Mouse (Mus musculus) embryonic facial prominence, embryonic 12.5 days (tissue): ENCODE data around the gene Trpv2. TPM values are rescaled to one million over a fixed set of nuclear protein-coding genes. Genes with fewer than 3 reads are reported as not detected.

Experiments
- ATAC-seq: fragments of 200-750 bp; cut with Nextera tagmentation; 2 replicates; pipeline ENCODE4 v1.8.0; 2017; ENCODE audit not compliant: insufficient number of reproducible peaks, insufficient read depth, low FRiP score, low TSS enrichment
- H3K27ac ChIP-seq: fragments of 300-500 bp; sonication (generic); 2 replicates; pipeline ENCODE4 v1.5.1; 2016; ENCODE audit warnings: mild to moderate bottlenecking
- H3K27me3 ChIP-seq: fragments of 300-500 bp; sonication (generic); 2 replicates; pipeline ENCODE4 v1.6.1; 2016; ENCODE audit warnings: mild to moderate bottlenecking, moderate library complexity
- H3K36me3 ChIP-seq: fragments of 300-500 bp; sonication (generic); 2 replicates; pipeline ENCODE4 v1.6.1; 2016; ENCODE audit warnings: mild to moderate bottlenecking
- H3K4me1 ChIP-seq: fragments of 300-500 bp; sonication (generic); 2 replicates; pipeline ENCODE4 v1.6.1; 2016
- H3K4me2 ChIP-seq: fragments of 300-500 bp; sonication (generic); replicated peaks from 2 replicates; pipeline ENCODE4 v1.6.1; 2016; ENCODE audit warnings: mild to moderate bottlenecking, moderate library complexity
- H3K4me3 ChIP-seq: fragments of 300-500 bp; sonication (generic); 2 replicates; pipeline ENCODE4 v1.5.1; 2016; ENCODE audit warnings: mild to moderate bottlenecking
- H3K9ac ChIP-seq: fragments of 300-500 bp; sonication (generic); 2 replicates; pipeline ENCODE4 v1.6.1; 2016; ENCODE audit warnings: mild to moderate bottlenecking, moderate library complexity
- H3K9me3 ChIP-seq: fragments of 300-500 bp; sonication (generic); 2 replicates; pipeline ENCODE4 v1.6.1; 2016; ENCODE audit warnings: mild to moderate bottlenecking, moderate library complexity
- WGBS: fragments of 180-500 bp; shearing (Covaris S2); methylation state at CpG from one replicate; pipeline ENCODE4 v1.1.7; 2016; 5-methylcytosine and 5-hydroxymethylcytosine counted together
- polyA plus RNA-seq: library from polyadenylated mRNA; unstranded; fragments of >200 nt; fragmentation: Nextera tagmentation; extraction: Ambion mirVana; gene quantifications from 2 replicates; pipeline ENCODE4 v1.2.1, GENCODE M21; 2016

Trpv2 gene
- 4.5 and 5.9 TPM in 2 replicates for polyA plus RNA-seq

GRCm38 (mm10) chr11:62573959-62574702, at the start of gene Trpv2:
Gene Trpv2, plus strand, starts transcription at chr11:62574486.
- no peak within 1 kb of the TSS for H3K27ac ChIP-seq
- no peak for ATAC-seq
- H3K9ac ChIP-seq: peak within 1 kb of the TSS; percentile 54; the same call in 1 of the 2 replicates
- peaks cover 5% of the 10 kb centered on the region; the same call in 1 of the 2 replicates for H3K27me3 ChIP-seq
- no peaks in the 10 kb centered on the region for H3K36me3 ChIP-seq
- peak within 1 kb of the TSS; percentile 51 for H3K4me3 ChIP-seq
- H3K4me1 ChIP-seq: peaks cover 11% of the 10 kb centered on the region
- H3K9me3 ChIP-seq: no peaks in the 10 kb centered on the region
- WGBS: 82% methylated on average over 6 of the region's 6 CpGs
- peak within 1 kb of the TSS; percentile 99 for H3K4me2 ChIP-seq

- 76% methylated on average over 8 of the region's 8 CpGs for WGBS
- H3K4me2 ChIP-seq: peak overlapping the region; percentile 88; the same call in 1 of the 2 replicates
- no peak overlapping the region for H3K27ac ChIP-seq
- H3K36me3 ChIP-seq: peaks cover 2% of the 10 kb centered on the region; the same call in 1 of the 2 replicates
- no peak for ATAC-seq
- H3K4me3 ChIP-seq: no peak overlapping the region
- H3K9ac ChIP-seq: no peak overlapping the region
- H3K27me3 ChIP-seq: peaks cover 3% of the 10 kb centered on the region; the same call in 1 of the 2 replicates
- H3K9me3 ChIP-seq: no peaks in the 10 kb centered on the region
- no peaks in the 10 kb centered on the region for H3K4me1 ChIP-seq
Measured at GRCm38 (mm10) chr11:62537089-62537488, 37.2 kb upstream of the Trpv2 start.

GRCm38 (mm10) chr11:62537590-62537989, 36.7 kb upstream of the Trpv2 start:
- 30% methylated on average over 7 of the region's 7 CpGs for WGBS
- no peak for ATAC-seq
- Histone ChIP-seq H3K4me2 (peak overlapping the region; percentile 88), H3K4me1 (no peaks in the 10 kb centered on the region), H3K4me3 (peak overlapping the region; percentile 21), H3K36me3 (no peaks in the 10 kb centered on the region), H3K27me3 (peaks cover 3% of the 10 kb centered on the region; the same call in 1 of the 2 replicates), H3K9me3 (no peaks in the 10 kb centered on the region), H3K27ac (no peak overlapping the region), H3K9ac (no peak overlapping the region)

GRCm38 (mm10) chr11:62538321-62539088, 35.8 kb upstream of the Trpv2 start:
- H3K4me3 ChIP-seq: peak overlapping the region; percentile 84
- H3K4me1 ChIP-seq: no peaks in the 10 kb centered on the region
- peaks cover 3% of the 10 kb centered on the region; the same call in 1 of the 2 replicates for H3K27me3 ChIP-seq
- peak overlapping the region; percentile 92 for H3K9ac ChIP-seq
- H3K4me2 ChIP-seq: peak overlapping the region; percentile 88
- H3K36me3 ChIP-seq: no peaks in the 10 kb centered on the region
- no peaks in the 10 kb centered on the region for H3K9me3 ChIP-seq
- peak; percentile 81; the same call in 1 of the 2 replicates for ATAC-seq
- WGBS: under 1% methylated on average over 65 of the region's 73 CpGs
- 0 out of 2 replicates have a peak overlapping the region, but pooled peaks have one; percentile 51 for H3K27ac ChIP-seq

GRCm38 (mm10) chr11:62539089-62539890, 35.0 kb upstream of the Trpv2 start, which contains the start of gene Cenpv:
Gene Cenpv, minus strand, starts transcription at chr11:62539261.
- H3K27me3 ChIP-seq: peaks cover 3% of the 10 kb centered on the region; the same call in 1 of the 2 replicates
- H3K36me3 ChIP-seq: no peaks in the 10 kb centered on the region
- 4% methylated on average over 57 of the region's 57 CpGs for WGBS
- H3K9me3 ChIP-seq: no peaks in the 10 kb centered on the region
- peak within 1 kb of the TSS; percentile 92 for H3K9ac ChIP-seq
- H3K4me2 ChIP-seq: peak within 1 kb of the TSS; percentile 88
- ATAC-seq: 0 out of 2 replicates have a peak, but pooled peaks have one; percentile 76
- peak within 1 kb of the TSS; percentile 84 for H3K4me3 ChIP-seq
- H3K4me1 ChIP-seq: no peaks in the 10 kb centered on the region
- 0 out of 2 replicates have a peak within 1 kb of the TSS, but pooled peaks have one; percentile 51 for H3K27ac ChIP-seq

- Histone ChIP-seq H3K36me3 (no peaks in the 10 kb centered on the region), H3K27me3 (peaks cover 3% of the 10 kb centered on the region; the same call in 1 of the 2 replicates), H3K9ac (no peak overlapping the region), H3K4me3 (no peak overlapping the region), H3K9me3 (no peaks in the 10 kb centered on the region), H3K4me1 (no peaks in the 10 kb centered on the region), H3K27ac (no peak overlapping the region), H3K4me2 (no peak overlapping the region)
- ATAC-seq: no peak
- 84% methylated on average over 7 of the region's 7 CpGs for WGBS
Measured at GRCm38 (mm10) chr11:62540167-62540566, 34.1 kb upstream of the Trpv2 start.

- Histone ChIP-seq H3K4me1 (no peaks in the 10 kb centered on the region), H3K27me3 (peaks cover 3% of the 10 kb centered on the region; the same call in 1 of the 2 replicates), H3K36me3 (no peaks in the 10 kb centered on the region), H3K4me2 (no peak overlapping the region), H3K9me3 (no peaks in the 10 kb centered on the region), H3K27ac (no peak overlapping the region), H3K9ac (no peak overlapping the region), H3K4me3 (no peak overlapping the region)
- ATAC-seq: no peak
- WGBS: 68% methylated on average over 2 of the region's 2 CpGs
Measured at GRCm38 (mm10) chr11:62540969-62541368, 33.3 kb upstream of the Trpv2 start.

- ATAC-seq: no peak
- WGBS: 73% methylated on average over 8 of the region's 8 CpGs
- no peak overlapping the region for H3K4me3 ChIP-seq
- H3K9me3 ChIP-seq: no peaks in the 10 kb centered on the region
- peaks cover 3% of the 10 kb centered on the region; the same call in 1 of the 2 replicates for H3K27me3 ChIP-seq
- H3K4me1 ChIP-seq: no peaks in the 10 kb centered on the region
- H3K27ac ChIP-seq: no peak overlapping the region
- H3K36me3 ChIP-seq: no peaks in the 10 kb centered on the region
- no peak overlapping the region for H3K9ac ChIP-seq
- H3K4me2 ChIP-seq: no peak overlapping the region
Measured at GRCm38 (mm10) chr11:62541581-62541980, 32.7 kb upstream of the Trpv2 start.

GRCm38 (mm10) chr11:62543991-62544390, 30.3 kb upstream of the Trpv2 start:
- Histone ChIP-seq H3K36me3 (no peaks in the 10 kb centered on the region), H3K4me2 (no peak overlapping the region), H3K27me3 (peaks cover 3% of the 10 kb centered on the region; the same call in 1 of the 2 replicates), H3K9me3 (no peaks in the 10 kb centered on the region), H3K4me1 (no peaks in the 10 kb centered on the region), H3K4me3 (no peak overlapping the region), H3K27ac (no peak overlapping the region), H3K9ac (no peak overlapping the region)
- no peak for ATAC-seq
- WGBS: 89% methylated on average over 3 of the region's 3 CpGs

GRCm38 (mm10) chr11:62549782-62550181, 24.5 kb upstream of the Trpv2 start:
- H3K4me3 ChIP-seq: peak overlapping the region; percentile 68
- 26% methylated on average over 5 of the region's 5 CpGs for WGBS
- ATAC-seq: no peak
- no peaks in the 10 kb centered on the region for H3K27me3 ChIP-seq
- H3K9ac ChIP-seq: peak overlapping the region; percentile 94; the same call in 1 of the 2 replicates
- peak overlapping the region; percentile 73 for H3K4me2 ChIP-seq
- H3K4me1 ChIP-seq: peaks cover 22% of the 10 kb centered on the region
- peak overlapping the region; percentile 99 for H3K27ac ChIP-seq
- H3K36me3 ChIP-seq: peaks cover 17% of the 10 kb centered on the region
- H3K9me3 ChIP-seq: no peaks in the 10 kb centered on the region

GRCm38 (mm10) chr11:62550227-62550685, 24.0 kb upstream of the Trpv2 start:
- WGBS: 1% methylated on average over 11 of the region's 11 CpGs
- ATAC-seq: no peak
- peak overlapping the region; percentile 73 for H3K4me2 ChIP-seq
- H3K36me3 ChIP-seq: peaks cover 22% of the 10 kb centered on the region
- H3K27me3 ChIP-seq: no peaks in the 10 kb centered on the region
- H3K27ac ChIP-seq: peak overlapping the region; percentile 99
- H3K9ac ChIP-seq: peak overlapping the region; percentile 94
- no peaks in the 10 kb centered on the region for H3K9me3 ChIP-seq
- peak overlapping the region; percentile 68 for H3K4me3 ChIP-seq
- H3K4me1 ChIP-seq: peaks cover 24% of the 10 kb centered on the region
